Mouse (Mus musculus) MEL (cell line): ENCODE data around the gene Kansl1. TPM values are rescaled to one million over a fixed set of nuclear protein-coding genes. Genes with fewer than 3 reads are reported as not detected.

Source experiments
- DNase-seq: peaks from one replicate; pipeline ENCODE4 v3.0.0; 2011; ENCODE audit warnings: low read depth, low spot score
- H3K27ac ChIP-seq: 2 replicates; pipeline ENCODE4 v1.5.1; 2012; ENCODE audit warnings: low read depth, mild to moderate bottlenecking, control low read depth, low read length, moderate library complexity; ENCODE audit not compliant: control insufficient read depth
- H3K27me3 ChIP-seq, 2 experiments: fragments of 150-350 bp in 1 of 2; sonication (generic) in 1 of 2; 2 replicates each; pipeline ENCODE4 v1.6.1; 2012; ENCODE audit warnings: low read length in 2 of 2, mild to moderate bottlenecking in 2 of 2, improper control_type of control experiment in 1 of 2, moderate library complexity in 1 of 2; ENCODE audit not compliant: insufficient read depth in 2 of 2, control insufficient read depth in 1 of 2
- H3K36me3 ChIP-seq, 2 experiments: 2 replicates each; pipeline ENCODE4 v1.6.1; 2012 to 2014; ENCODE audit warnings: low read length in 2 of 2, improper control_type of control experiment in 1 of 2, inconsistent platforms in 1 of 2, mild to moderate bottlenecking in 1 of 2; ENCODE audit not compliant: insufficient read depth in 2 of 2, control insufficient read depth in 1 of 2
- H3K4me1 ChIP-seq, 2 experiments: fragments of 150-350 bp in 1 of 2; sonication (generic) in 1 of 2; 2 replicates each; pipeline ENCODE4 v1.6.1; 2012; ENCODE audit warnings: low read length in 2 of 2, improper control_type of control experiment in 1 of 2, mild to moderate bottlenecking in 1 of 2; ENCODE audit not compliant: insufficient read depth in 2 of 2, control insufficient read depth in 1 of 2
- H3K4me3 ChIP-seq, 2 experiments: fragments of 150-350 bp in 1 of 2; sonication (generic) in 1 of 2; 2 replicates each; pipeline ENCODE4 v1.5.1; 2012; ENCODE audit warnings: low read depth in 2 of 2, low read length in 2 of 2, mild to moderate bottlenecking in 2 of 2, moderate library complexity in 2 of 2, control low read depth in 1 of 2, improper control_type of control experiment in 1 of 2; ENCODE audit not compliant: control insufficient read depth in 1 of 2, insufficient read depth in 1 of 2
- H3K79me2 ChIP-seq: 2 replicates; pipeline ENCODE4 v1.6.1; 2012; ENCODE audit warnings: mild to moderate bottlenecking, low read length, moderate library complexity; ENCODE audit not compliant: control insufficient read depth, poor library complexity, insufficient read depth
- H3K9ac ChIP-seq: 2 replicates; pipeline ENCODE4 v1.6.1; 2012; ENCODE audit warnings: low read depth, mild to moderate bottlenecking, control low read depth, low read length, moderate library complexity; ENCODE audit not compliant: control insufficient read depth, poor library complexity, severe bottlenecking
- H3K9me3 ChIP-seq: fragments of 150-350 bp; sonication (generic); replicated peaks from 2 replicates; pipeline ENCODE4 v1.6.1; 2012; ENCODE audit warnings: mild to moderate bottlenecking, low read length, improper control_type of control experiment, moderate library complexity; ENCODE audit not compliant: insufficient read depth
- CHD2 ChIP-seq: IDR thresholded peaks from 2 replicates; pipeline ENCODE4 v1.6.1; 2011; ENCODE audit warnings: low read length, improper control_type of control experiment
- ELF1 ChIP-seq: IDR thresholded peaks from 2 replicates; pipeline ENCODE4 v1.6.1; 2014; ENCODE audit warnings: low read depth, mild to moderate bottlenecking, inconsistent platforms, low read length, improper control_type of control experiment, moderate library complexity
- EP300 ChIP-seq, 2 experiments: IDR thresholded peaks; 2 replicates each; pipeline ENCODE4 v1.6.1; 2011; ENCODE audit warnings: improper control_type of control experiment in 2 of 2, low read length in 2 of 2, low read depth in 1 of 2, mild to moderate bottlenecking in 1 of 2
- ETS1 ChIP-seq: IDR thresholded peaks from 2 replicates; pipeline ENCODE4 v1.6.1; 2012; ENCODE audit warnings: low read depth, mild to moderate bottlenecking, inconsistent platforms, low read length, improper control_type of control experiment, moderate library complexity
- GABPA ChIP-seq: IDR thresholded peaks from 2 replicates; pipeline ENCODE4 v1.6.1; 2012; ENCODE audit warnings: low read depth, mild to moderate bottlenecking, inconsistent platforms, low read length, improper control_type of control experiment, moderate library complexity
- GATA1 ChIP-seq: IDR thresholded peaks from 2 replicates; pipeline ENCODE4 v1.6.1; 2011; ENCODE audit warnings: low read depth, low read length, improper control_type of control experiment
- KAT2A ChIP-seq: conservative IDR thresholded peaks from 2 replicates; pipeline ENCODE4 v1.6.1; 2012; ENCODE audit warnings: low read depth, low read length, improper control_type of control experiment, inconsistent platforms
- MAZ ChIP-seq: IDR thresholded peaks from 2 replicates; pipeline ENCODE4 v1.6.1; 2012; ENCODE audit warnings: low read depth, mild to moderate bottlenecking, inconsistent platforms, low read length, improper control_type of control experiment
- MEF2A ChIP-seq: IDR thresholded peaks from 2 replicates; pipeline ENCODE4 v1.6.1; 2014; ENCODE audit warnings: low read depth, mild to moderate bottlenecking, inconsistent platforms, low read length, improper control_type of control experiment; ENCODE audit not compliant: poor library complexity, insufficient replicate concordance, severe bottlenecking; ENCODE audit errors: extremely low read depth
- MYB ChIP-seq: IDR thresholded peaks from 2 replicates; pipeline ENCODE4 v1.6.1; 2011; ENCODE audit warnings: mild to moderate bottlenecking, low read depth, low read length, improper control_type of control experiment
- MYC ChIP-seq: IDR thresholded peaks from 2 replicates; pipeline ENCODE4 v1.6.1; 2011; ENCODE audit warnings: low read depth, mild to moderate bottlenecking, low read length, improper control_type of control experiment, moderate library complexity
- POLR2AphosphoS2 ChIP-seq: IDR thresholded peaks from 2 replicates; pipeline ENCODE4 v1.6.1; 2011; ENCODE audit warnings: low read length, improper control_type of control experiment
- RAD21 ChIP-seq: IDR thresholded peaks from 2 replicates; pipeline ENCODE4 v1.6.1; 2011; ENCODE audit warnings: mild to moderate bottlenecking, low read depth, low read length, improper control_type of control experiment
- TBP ChIP-seq: IDR thresholded peaks from 2 replicates; pipeline ENCODE4 v1.8.0; 2011; ENCODE audit warnings: low read depth, low read length, improper control_type of control experiment
- USF1 ChIP-seq: IDR thresholded peaks from 2 replicates; pipeline ENCODE4 v1.6.1; 2014; ENCODE audit warnings: low read depth, mild to moderate bottlenecking, inconsistent platforms, low read length, improper control_type of control experiment, moderate library complexity
- ZNF384 ChIP-seq: IDR thresholded peaks from 2 replicates; pipeline ENCODE4 v1.6.1; 2012; ENCODE audit warnings: low read depth, mild to moderate bottlenecking, inconsistent platforms, low read length, improper control_type of control experiment
- polyA plus RNA-seq, 2 experiments: library from polyadenylated mRNA; stranded (reverse) in 1 of 2; unstranded in 1 of 2; fragments of >175 nt in 1 of 2; fragments of >200 nt in 1 of 2; gene quantifications; 2 replicates each; pipeline versions ENCODE4 v1.2.1 to v1.2.4; 2012; ENCODE audit warnings: low replicate concordance in 2 of 2, low read depth in 1 of 2; ENCODE audit not compliant: insufficient read length in 2 of 2, insufficient read depth in 1 of 2, missing spikeins in 1 of 2
- total RNA-seq: library from RNA; depleted of rRNA; stranded (reverse); fragments of 300-350 nt; gene quantifications from 2 replicates; pipeline ENCODE4 v1.2.3, GENCODE M21; 2012

Gene Kansl1
- total and polyA plus RNA-seq, 3 experiments, result 14.9 to 76.3 (median 56.4) TPM

GRCm38 (mm10) chr11:104305711-104306110 is 162.9 kb downstream of the Kansl1 start:
- Histone ChIP-seq H3K4me1 (peaks cover 5 to 27% of the 10 kb centered on the region in 2 experiments), H3K27me3 (no peaks in the 10 kb centered on the region), H3K36me3 (peaks cover 0 to 10% of the 10 kb centered on the region in 2 experiments; a peak in 2 of 4 replicates), H3K9me3 (no peaks in the 10 kb centered on the region), H3K27ac (no peak overlapping the region), H3K4me3 (no peak overlapping the region), H3K9ac (no peak overlapping the region), H3K79me2 (no peaks in the 10 kb centered on the region)
- TF ChIP-seq GABPA (no peak), TBP (no peak), ELF1 (no peak), ZNF384 (no peak), GATA1 (no peak), EP300 (IDR thresholded peaks at IDR 0.05; ENCODE audit: low read depth in 1 of 2, low read length in 2 of 2) (no peak), MYC (no peak), ETS1 (no peak), MYB (no peak), MEF2A (no peak), POLR2AphosphoS2 (no peak), KAT2A (no peak), CHD2 (no peak), MAZ (no peak), RAD21 (no peak), USF1 (no peak)
- DNase-seq, result no peak

- H3K4me3 ChIP-seq, result no peak overlapping the region; a peak in 2 of 4 replicates
- peaks cover 0 to 7% of the 10 kb centered on the region in 2 experiments; a peak in 2 of 4 replicates for H3K36me3 ChIP-seq
- H3K79me2 ChIP-seq, result no peaks in the 10 kb centered on the region
- DNase-seq, result peak; percentile 61
- H3K27ac ChIP-seq, result no peak overlapping the region
- H3K9me3 ChIP-seq, result no peaks in the 10 kb centered on the region
- peak overlapping the region; percentile 13; the same call in 1 of the 2 replicates for H3K9ac ChIP-seq
- TF ChIP-seq MEF2A (no peak), GATA1 (peak; percentile 30; the same call in 1 of the 2 replicates)
- TF ChIP-seq, all 39 proteins: peak for 1
- no peaks in the 10 kb centered on the region for H3K27me3 ChIP-seq
- peaks cover 4 to 18% of the 10 kb centered on the region in 2 experiments for H3K4me1 ChIP-seq
Measured at GRCm38 (mm10) chr11:104303088-104303960, 165.3 kb downstream of the Kansl1 start.
